Mouse (Mus musculus): Measurements from ENCODE around the gene Grip1. TPM values are rescaled to one million over a fixed set of nuclear protein-coding genes. Genes with fewer than 3 reads are reported as not detected.

Grip1 gene
- polyA plus RNA-seq, 1 experiment from 2014 or later, result 1.7 TPM

DNA sequence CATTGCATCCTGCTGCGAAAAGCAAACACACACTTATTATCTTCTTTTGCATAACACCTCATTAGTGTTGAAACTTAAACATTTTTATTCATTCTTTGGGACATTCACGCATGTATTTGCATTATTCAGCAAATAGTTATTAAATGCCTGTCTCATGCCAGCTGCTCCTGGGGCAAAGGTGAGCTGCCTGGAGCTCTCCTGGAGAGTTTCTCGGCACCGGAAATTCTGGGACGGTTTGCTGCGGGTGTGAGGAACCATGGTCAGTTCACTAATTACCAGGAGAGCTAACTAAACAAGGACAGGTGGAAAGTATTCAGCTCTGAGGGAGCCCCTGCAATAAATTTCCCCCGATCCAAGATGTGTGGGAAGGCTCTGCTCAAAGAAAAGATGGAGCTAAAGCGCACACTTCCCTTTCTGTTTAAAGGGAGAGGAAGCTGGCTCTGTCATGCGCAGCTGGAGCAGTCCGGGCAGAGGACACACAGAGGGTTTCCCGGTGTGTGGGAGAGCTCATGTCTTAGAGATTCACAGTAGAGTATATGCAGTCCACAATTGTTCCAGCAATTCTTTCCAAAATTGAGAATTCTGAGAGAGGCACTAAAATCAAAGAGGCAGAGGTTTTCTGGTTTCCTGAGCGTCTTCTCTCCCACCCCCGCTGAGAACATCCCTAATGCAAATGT, 675.1 kb downstream of the Grip1 start:
- Histone ChIP-seq H3K4me1 (replicated peaks) (no peaks in the 10 kb centered on the region), H3K4me3 (replicated peaks) (no peak overlapping the region), H3K27me3 (replicated peaks) (no peaks in the 10 kb centered on the region), H3K27ac (no peak overlapping the region), H3K9me3 (no peaks in the 10 kb centered on the region), H3K36me3 (no peaks in the 10 kb centered on the region), H3K9ac (no peak overlapping the region), H3K4me2 (replicated peaks) (peak overlapping the region; percentile 31; the same call in 1 of the 2 replicates)
- no peak for ATAC-seq
- WGBS, result 30% methylated on average over 13 of the region's 13 CpGs

DNA sequence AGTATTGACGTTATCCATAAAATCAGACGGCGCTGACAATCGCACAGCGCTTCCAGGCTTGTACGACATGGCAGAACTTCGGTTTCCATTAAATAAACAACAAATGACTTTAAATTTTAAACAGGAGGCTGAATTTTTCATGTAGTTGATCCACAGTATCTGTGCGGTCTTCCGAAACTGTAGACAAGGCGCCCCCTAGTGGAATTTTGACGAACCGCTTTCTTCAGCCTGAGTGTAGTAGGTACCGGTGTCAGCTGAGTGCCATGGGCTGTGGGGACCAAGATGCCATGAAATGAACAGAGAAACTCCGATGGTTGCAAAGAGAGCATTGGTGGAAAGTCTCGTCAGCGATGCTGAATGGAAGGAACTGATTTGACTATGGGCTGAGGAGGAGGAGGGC, 677.0 kb downstream of the Grip1 start:
- Histone ChIP-seq H3K4me2 (replicated peaks) (no peak overlapping the region), H3K4me3 (replicated peaks) (no peak overlapping the region), H3K9me3 (no peaks in the 10 kb centered on the region), H3K9ac (no peak overlapping the region), H3K27me3 (replicated peaks) (no peaks in the 10 kb centered on the region), H3K4me1 (replicated peaks) (no peaks in the 10 kb centered on the region), H3K36me3 (no peaks in the 10 kb centered on the region), H3K27ac (no peak overlapping the region)
- no peak for ATAC-seq
- 63% methylated on average over 16 of the region's 16 CpGs for WGBS

DNA sequence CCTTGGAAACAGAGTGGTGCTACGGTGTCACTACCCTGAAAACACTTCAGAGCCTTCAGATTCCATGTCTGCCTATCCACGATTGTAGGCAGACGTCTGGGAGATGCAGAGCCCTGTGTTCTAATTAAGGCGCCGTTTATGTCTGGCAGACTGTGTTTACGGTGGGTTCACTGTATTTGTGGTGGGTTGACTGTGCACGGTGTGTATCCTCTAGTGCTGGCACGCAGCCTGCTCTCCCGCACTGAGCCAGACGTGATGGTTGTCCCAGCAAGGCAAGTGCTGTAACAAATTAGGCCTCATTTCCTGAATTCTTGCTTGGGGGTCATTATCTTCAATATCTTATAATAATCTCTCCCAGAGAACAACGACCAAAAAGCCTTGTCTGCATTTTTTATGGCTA, 680.1 kb downstream of the Grip1 start:
- Histone ChIP-seq H3K4me2 (replicated peaks) (no peak overlapping the region), H3K4me3 (replicated peaks) (no peak overlapping the region), H3K4me1 (replicated peaks) (no peaks in the 10 kb centered on the region), H3K9ac (no peak overlapping the region), H3K9me3 (no peaks in the 10 kb centered on the region), H3K36me3 (no peaks in the 10 kb centered on the region), H3K27me3 (replicated peaks) (no peaks in the 10 kb centered on the region), H3K27ac (no peak overlapping the region)
- ATAC-seq, result no peak
- WGBS, result 46% methylated on average over 11 of the region's 11 CpGs

DNA sequence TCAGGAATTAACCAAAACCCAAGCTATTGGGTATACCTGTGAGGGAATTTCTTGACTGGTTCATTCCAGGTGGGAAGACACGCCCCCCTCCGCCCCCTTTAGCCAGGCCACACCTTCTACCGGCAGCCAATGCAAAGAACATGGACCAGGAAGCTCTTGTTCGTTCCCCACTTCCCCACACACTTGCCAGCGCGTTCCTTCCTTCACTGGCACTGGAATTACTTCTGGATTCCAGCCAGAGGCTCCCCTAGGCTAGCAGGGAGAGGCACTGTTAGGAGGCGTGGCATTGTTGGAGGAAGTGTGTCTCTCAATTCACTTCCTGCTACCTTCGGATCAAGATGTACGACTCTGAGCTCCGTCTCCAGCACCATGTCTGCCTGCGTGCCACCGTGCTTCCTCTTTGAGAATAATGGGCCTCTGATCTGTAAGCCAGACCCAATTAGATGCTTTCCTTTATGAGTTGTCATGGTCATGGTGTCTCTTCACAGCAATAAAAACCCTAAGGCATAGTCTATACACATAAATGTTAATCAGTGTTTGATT, 682.5 kb downstream of the Grip1 start:
- H3K27ac ChIP-seq, result no peak overlapping the region
- no peak for ATAC-seq
- no peaks in the 10 kb centered on the region for H3K27me3 ChIP-seq (replicated peaks)
- no peaks in the 10 kb centered on the region for H3K9me3 ChIP-seq
- no peaks in the 10 kb centered on the region for H3K4me1 ChIP-seq (replicated peaks)
- no peak overlapping the region for H3K4me2 ChIP-seq (replicated peaks)
- H3K36me3 ChIP-seq, result no peaks in the 10 kb centered on the region
- H3K4me3 ChIP-seq (replicated peaks), result no peak overlapping the region
- no peak overlapping the region for H3K9ac ChIP-seq
- 80% methylated on average over 12 of the region's 12 CpGs for WGBS

Other genes with a start within 250 kb of the Grip1 start
- gene Cand1, start 213.8 kb upstream of the Grip1 start, polyA plus RNA-seq (2015; fragmentation: Nextera tagmentation; extraction: Ambion mirVana), result 43.6 and 47.0 TPM in 2 replicates

All from intestine, embryonic 15.5 days (tissue).